Mouse (Mus musculus) cerebellum, postnatal 25 days (tissue): ENCODE results near the gene Arl6ip5.
"Not testable (repeated sequence)": the region's sequence is repeated elsewhere in the genome, so short reads cannot be mapped to it uniquely, and the experiment has no call there.

Source experiments
- DNase-seq, 2 experiments: peaks; one replicate each; pipeline ENCODE4 v3.0.0; 2021; ENCODE audit warnings: mixed read lengths in 2 of 2

The Arl6ip5 gene

DNA sequence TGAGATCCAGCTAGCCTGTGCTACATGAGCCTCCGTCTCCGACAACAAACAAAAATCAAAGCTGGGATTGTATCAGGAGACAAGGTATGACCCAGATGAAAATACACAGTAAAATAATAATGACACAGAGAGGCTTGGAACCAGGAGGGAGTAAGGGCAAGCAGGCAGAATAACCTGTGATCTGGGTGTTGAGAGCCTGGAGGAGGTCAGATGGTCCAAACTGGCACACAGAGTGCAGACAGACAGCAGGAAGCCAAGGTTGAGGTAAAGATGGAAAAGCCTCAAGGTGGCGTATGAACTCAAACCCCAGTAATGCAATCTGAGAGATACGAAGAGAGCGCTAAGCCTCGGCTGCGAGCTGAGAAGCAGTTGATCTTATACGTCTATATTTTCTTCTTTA lies 14.0 kb downstream of the Arl6ip5 start:
- DNase-seq, result peak; percentile 28 to 42

DNA sequence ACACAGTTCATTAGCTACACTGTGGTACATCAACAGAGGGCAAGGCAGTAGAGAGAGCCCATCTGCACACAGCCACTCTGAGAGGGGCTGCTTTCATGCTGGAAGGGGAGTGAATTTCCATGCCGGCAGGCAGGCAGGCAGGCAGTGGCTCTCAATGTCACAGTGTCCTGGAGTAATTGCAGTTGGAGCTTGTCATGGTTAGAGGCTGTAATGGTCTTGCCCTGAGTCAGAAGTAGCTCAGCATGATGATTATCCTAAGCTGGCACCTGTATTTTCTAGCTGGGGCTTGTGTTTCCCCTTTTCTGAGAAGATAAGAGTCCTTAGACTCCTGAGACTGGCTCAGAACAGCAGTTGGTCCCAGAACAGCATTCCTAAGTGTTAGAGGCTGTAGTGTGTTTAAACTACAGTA lies 15.6 kb downstream of the Arl6ip5 start:
- no peak for DNase-seq

- DNase-seq, result no peak
Measured at GRCm38 (mm10) chr6:97227067-97227847, 16.8 kb downstream of the Arl6ip5 start.

GRCm38 (mm10) chr6:97234911-97235668 lies 24.6 kb downstream of the Arl6ip5 start:
- no peak for DNase-seq

GRCm38 (mm10) chr6:97236088-97236487 lies 25.6 kb downstream of the Arl6ip5 start:
- DNase-seq, result no peak

GRCm38 (mm10) chr6:97239360-97239759 lies 28.9 kb downstream of the Arl6ip5 start:
- DNase-seq, result no peak

DNA sequence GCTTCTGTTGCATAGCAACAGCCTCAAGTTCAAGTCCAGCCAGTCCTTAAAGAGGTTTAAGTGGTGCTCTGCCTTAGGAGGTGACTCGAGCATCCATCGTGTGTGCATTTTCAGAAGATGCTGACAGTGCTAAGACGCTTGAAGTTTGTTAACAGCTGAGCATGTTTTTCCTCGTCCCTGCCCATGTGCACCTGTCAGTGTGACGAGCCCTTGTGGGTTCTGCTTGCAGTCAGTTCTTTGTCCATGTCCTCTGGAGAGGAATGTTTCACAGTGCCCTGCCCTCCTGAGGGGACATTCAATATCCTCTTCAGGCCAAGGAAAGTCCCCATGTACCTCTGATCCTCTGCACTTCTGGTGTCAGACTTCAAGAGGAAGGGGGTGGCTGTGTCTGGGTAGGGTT lies 29.6 kb downstream of the Arl6ip5 start:
- no peak for DNase-seq

DNA sequence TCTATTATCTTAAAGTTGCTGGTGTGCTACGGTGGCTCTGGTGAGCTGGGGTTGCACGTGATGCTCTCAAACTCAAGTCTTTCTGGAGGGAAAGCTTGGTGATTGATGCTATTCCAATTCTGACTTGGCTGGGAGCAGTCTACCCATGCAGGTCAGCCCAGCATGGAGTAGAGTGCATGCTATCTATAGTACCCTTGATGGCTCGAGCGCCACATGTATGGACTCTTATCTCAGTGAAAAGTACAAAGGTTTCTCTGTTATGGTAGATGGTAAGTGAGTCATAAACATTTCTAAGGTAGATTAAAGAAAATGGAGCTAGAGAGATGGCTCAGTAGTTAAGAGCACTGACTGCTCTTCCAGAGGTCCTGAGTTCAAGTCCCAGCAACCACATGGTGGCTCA lies 32.0 kb downstream of the Arl6ip5 start:
- DNase-seq, result no peak

- no peak for DNase-seq
Measured at GRCm38 (mm10) chr6:97245200-97245599, 34.7 kb downstream of the Arl6ip5 start.

DNA sequence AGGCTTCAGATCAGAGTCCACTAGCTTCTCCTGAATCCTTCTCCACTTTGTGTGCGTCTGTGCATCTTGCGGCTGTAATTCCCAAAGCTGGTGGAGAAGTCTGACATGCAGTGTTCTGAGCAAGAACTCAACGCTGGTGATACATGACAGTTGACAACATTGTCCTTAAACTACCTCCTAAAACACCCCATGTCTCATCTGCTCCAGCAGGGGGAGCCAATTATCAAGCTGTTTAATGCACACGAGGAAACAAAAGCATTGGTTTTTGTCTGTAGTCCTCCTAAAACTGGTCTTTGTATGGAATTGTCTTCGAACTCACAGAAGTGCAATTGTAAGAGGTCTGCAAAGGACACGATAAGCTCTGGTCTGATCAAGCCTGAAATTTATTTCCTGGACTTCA lies 40.5 kb downstream of the Arl6ip5 start:
- DNase-seq, result peak; percentile 41 to 60

DNA sequence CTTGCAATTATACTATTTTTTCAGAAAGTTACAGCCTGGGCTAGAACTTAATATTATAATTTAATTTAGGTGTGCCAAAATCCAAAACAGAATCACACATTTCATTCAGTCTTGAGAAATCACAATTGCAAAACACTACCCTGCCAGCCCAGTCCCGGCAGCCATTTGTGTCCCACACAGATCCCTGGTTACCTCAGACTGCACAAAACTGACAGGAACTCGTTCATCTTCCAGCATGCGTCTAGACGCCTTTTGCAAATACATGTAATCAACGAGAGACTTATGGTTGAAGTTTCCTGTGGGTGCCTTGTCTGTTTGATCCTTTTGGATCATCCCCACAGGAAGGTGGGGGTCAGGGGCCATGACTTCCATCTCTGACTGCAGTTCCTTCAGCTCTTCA lies 41.6 kb downstream of the Arl6ip5 start:
- no peak for DNase-seq

GRCm38 (mm10) chr6:97252711-97253221 lies 42.3 kb downstream of the Arl6ip5 start, which contains the start of gene Lmod3:
Gene Lmod3 (minus strand): TSS chr6:97252759.
- DNase-seq, result no peak

- no peak for DNase-seq
Measured at GRCm38 (mm10) chr6:97258489-97258888, 48.0 kb downstream of the Arl6ip5 start.

GRCm38 (mm10) chr6:97259926-97260325 lies 49.4 kb downstream of the Arl6ip5 start:
- not testable (repeated sequence) for DNase-seq

DNA sequence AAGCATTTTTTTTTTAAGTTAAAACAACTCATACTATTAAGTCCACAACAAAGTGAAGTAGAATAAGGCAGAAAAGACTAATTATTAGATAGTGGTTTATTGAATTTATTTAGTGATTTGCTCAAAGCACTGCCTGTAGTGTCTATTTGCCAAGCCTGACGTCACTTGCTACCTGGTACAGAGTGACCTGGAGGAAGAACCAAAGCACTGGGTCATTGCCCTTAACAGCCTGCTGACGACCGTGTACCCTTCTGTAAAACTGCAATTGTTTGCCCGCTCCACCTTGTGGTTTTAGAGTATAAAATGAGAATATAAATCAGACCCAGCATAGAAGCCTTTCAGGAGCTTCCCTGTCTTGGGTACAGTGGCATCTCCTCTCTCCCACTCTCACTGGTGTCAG lies 51.7 kb downstream of the Arl6ip5 start:
- DNase-seq, result no peak

DNA sequence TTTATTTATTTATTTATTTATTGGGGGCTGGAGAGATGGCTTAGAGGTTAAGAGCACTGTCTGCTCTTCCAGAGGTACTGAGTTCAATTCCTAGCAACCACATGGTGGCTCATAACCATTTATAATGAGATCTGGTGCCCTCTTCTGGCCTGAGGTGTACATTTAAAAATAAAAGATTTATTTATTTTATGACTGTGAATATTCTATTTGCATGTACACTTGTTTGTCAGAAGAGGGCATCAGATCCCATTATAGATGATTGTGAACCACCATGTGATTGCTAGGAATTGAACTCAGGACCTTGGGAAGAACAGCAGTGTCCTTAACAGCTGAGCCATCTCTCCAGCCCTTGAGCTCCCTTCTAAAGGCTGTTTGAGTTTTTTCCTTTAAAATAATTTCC lies 53.3 kb downstream of the Arl6ip5 start:
- not testable (repeated sequence) for DNase-seq

DNA sequence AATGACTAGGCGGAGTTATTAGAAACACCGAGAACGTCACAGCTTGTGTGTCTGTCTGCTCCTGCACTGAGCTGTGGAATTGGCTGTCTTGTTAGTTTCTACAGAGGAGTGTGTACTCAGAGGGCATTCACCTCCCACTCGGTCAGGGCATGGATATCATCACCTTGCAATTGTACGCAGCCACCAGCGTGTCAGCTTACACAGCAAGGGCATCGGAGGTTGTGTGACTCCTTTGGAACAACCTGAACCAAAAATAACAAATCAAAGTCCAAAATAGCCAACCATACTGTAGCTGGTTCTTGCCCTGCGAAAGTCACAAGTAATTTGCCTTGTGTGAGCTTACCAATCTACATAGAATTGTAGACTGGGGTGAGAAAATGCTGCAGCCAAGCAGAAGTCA lies 54.8 kb downstream of the Arl6ip5 start:
- DNase-seq, result no peak

DNA sequence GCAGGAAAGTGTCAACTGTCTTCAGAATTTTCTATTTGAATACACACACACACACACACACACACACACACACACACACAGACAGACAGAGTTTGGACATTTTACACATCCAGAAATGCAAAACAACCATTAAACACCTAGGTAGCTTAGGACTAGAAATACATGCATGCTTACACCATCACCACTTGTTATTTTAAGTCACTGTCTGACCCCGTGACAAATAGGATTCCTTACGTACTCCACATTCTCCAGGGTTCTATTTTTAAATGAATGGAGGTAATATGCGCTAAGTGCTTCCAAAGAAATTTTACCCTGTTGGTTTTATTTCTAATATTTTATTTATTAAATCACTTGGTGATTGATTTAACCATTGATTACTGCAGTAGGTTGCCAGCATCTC lies 55.2 kb downstream of the Arl6ip5 start:
- no peak for DNase-seq

DNA sequence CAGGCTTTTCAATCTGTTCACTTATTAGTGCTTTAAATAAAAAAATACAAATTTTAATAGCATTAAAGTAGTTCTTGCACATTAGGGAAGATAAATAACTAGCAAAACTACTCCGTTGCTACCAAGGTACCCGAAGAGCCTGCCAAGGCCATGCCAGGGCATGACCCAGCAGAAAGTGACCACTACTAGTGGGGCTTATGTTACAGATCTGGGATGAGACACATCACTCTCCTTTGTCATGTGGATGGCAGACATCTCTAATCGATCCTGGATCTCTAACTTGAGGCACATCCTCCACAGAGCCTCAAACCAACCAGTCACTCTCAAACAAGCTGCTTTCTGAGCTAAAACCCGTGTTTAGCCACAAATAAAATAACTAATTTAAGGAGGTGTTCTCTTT lies 56.2 kb downstream of the Arl6ip5 start:
- no peak for DNase-seq

GRCm38 (mm10) chr6:97267132-97267531 lies 56.6 kb downstream of the Arl6ip5 start:
- no peak for DNase-seq

DNA sequence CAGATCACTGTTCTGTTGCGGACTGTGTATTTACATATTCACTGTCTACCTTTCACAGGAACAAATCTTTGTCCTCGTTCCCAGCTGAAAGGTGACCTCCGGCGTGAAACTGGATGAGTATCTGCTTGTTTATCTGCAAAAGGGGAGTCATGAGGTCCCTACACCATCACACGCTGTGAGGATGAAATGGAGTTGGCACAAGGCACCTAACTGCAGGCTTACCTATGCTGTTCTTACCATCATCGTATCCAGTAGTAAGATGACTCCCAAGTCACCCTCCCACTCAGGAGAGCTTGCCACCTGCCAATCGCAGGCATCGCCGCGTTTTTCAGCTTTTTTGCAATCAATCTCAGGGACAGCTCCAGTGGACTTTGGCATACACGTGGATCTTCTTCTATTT lies 59.1 kb downstream of the Arl6ip5 start:
- DNase-seq, result no peak

DNA sequence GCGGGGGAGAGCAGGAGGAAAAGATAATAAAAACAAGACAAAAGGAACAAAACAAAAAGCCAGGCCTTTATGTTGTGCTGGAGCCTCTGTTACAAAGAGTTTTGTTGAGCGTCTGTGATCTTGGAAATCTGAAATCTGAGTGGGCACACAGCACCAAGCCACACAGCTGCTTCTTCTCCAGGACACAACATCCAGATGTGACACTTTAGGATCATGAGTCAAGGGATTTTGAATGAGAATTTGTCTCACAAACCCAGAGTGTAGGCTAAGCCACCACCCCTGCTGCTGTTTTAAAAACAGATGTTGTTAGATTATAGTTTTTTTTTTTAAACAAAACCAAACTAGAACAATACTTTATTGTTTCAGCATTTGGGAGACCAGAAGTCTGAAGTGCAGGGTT lies 61.9 kb downstream of the Arl6ip5 start:
- no peak for DNase-seq

DNA sequence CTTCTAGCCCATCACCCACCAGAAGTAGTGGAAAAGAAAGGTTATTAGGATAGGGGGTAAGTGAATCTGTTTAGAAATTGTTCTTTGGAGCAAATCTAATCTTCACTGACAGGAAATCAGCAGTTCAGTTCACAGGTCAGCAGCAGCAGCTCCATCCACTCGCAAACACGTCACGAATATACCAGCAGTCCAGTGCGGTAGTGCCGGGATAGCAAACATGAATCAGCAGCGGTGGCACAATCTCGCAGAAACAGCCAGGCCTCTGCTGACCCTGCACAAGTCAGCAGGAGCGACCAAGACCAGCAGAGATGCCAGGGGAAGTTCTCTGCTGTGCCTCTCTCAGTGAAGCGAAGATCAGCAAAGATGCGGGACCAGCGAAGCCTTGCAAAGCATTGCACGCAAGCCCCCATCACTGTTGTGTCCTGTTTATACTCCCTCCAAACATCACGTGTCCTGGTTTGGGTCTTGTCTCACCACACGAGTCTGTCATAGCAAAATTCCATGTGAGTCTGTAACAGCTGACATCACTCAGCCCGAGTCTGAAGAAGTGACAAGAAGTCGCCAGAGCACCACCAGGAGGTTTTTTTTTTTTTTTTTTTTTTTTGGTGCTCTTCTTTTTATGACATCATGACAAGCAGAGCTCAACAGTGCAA lies 62.7 kb downstream of the Arl6ip5 start:
- no peak for DNase-seq

DNA sequence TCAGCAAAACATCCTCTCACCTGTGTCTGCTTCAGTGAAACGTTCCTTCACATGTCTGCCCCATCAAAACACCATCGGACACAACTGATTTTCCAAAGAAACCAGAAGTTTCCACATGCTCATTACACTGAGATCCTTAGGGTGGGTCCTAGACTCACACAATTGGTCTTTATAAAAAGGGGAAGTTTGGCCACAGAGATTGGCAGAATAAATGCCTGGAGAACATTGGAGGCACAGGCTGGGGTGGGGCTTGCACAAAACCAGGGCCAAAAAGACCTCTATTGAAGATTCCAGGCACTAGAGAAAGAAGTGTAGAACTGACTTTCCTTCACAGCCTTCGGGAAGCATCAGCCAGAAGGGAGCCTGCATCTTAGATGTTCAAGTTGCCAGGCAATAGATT lies 63.3 kb downstream of the Arl6ip5 start:
- no peak for DNase-seq
